Mouse (Mus musculus): Measurements from ENCODE around the gene Fcrl5. TPM values are rescaled to one million over a fixed set of nuclear protein-coding genes. Genes with fewer than 3 reads are reported as not detected.
A peak's percentile ranks its signal among the peaks of the same experiment; 100 is the strongest.

The Fcrl5 gene
- polyA plus RNA-seq, 1 experiment from 2014 or later, result not detected

DNA sequence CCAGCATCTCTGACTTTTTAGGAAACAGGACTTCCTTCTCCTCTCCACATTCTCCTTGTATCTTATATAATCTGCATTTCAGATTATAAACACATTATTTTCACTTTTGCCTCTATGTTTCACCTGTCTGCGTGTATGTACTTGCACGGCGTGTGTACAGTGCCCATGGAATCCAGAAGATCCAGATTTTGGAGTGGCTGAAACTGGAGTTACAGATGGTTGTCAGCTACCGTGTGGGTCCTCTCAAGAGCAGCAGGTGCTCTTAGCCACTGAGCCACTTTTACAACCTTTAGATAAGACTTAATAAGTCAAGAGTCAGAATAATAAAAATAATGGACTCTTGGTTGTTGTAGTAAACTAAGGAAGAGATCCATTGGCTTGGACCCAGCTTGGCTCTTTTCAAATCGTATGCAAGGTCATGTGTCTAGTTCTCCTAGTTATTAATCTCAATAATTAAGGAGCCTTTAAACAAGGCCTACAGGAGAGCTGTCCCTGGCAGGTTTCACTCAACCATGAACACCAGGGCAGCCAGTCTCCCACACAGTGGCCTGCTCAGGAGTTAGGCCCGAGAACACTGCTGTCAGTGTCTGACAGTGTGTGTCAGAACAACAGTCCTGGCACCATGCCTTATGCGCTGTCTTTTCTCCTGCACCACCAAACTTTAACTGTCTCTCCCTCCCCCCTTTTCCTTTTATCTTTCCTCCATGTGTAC lies 98.2 kb downstream of the Fcrl5 start:
- no peak for ATAC-seq (ENCODE audit: insufficient number of reproducible peaks, insufficient read depth, low FRiP score, low TSS enrichment)
- no peak overlapping the region for H3K4me2 ChIP-seq (replicated peaks)
- H3K9ac ChIP-seq, result no peak overlapping the region
- WGBS, result 92% methylated on average over 7 of the region's 7 CpGs
- peaks cover 86% of the 10 kb centered on the region for H3K36me3 ChIP-seq
- H3K4me1 ChIP-seq, result no peaks in the 10 kb centered on the region
- no peak overlapping the region for H3K4me3 ChIP-seq
- no peaks in the 10 kb centered on the region for H3K27me3 ChIP-seq
- H3K9me3 ChIP-seq, result no peaks in the 10 kb centered on the region
- H3K27ac ChIP-seq, result no peak overlapping the region

GRCm38 (mm10) chr3:87538034-87538433 lies 102.5 kb downstream of the Fcrl5 start:
- Histone ChIP-seq H3K36me3 (peaks cover 62% of the 10 kb centered on the region), H3K4me3 (no peak overlapping the region), H3K4me1 (no peaks in the 10 kb centered on the region), H3K4me2 (replicated peaks) (no peak overlapping the region), H3K9ac (no peak overlapping the region), H3K27me3 (no peaks in the 10 kb centered on the region), H3K9me3 (no peaks in the 10 kb centered on the region), H3K27ac (no peak overlapping the region)
- ATAC-seq (ENCODE audit: insufficient number of reproducible peaks, insufficient read depth, low FRiP score, low TSS enrichment), result no peak
- WGBS, result 83% methylated on average over 10 of the region's 10 CpGs

DNA sequence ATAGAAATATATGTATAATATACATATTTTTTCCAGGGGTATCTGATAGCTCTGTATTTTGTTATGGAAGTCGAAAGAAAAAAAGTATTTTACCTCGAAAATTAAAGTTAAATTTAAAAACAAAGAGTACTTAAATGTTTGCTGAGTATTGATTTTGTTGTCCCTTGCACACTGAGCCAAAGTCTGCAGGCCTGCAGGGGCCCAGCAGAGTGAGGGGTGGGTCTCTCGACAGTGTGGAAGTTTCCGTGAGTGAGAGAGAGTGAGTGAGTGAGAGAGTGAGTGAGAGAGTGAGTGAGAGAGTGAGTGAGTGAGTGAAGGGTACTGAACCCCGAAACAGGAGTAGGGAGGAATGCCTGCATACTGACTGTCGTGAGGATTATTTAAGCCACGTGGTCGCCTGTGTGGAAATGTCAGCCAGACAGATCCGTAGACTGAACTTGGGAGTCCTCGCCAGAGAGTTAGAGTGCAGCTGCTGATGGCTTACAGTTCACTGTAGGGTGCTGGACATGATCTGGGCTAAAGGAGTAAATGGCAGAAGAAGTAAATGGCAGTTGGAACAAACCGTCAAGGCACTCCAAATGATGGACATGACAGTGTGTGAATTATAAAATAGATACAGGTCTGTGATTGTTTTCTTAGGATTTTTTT lies 104.6 kb downstream of the Fcrl5 start:
- ATAC-seq (ENCODE audit: insufficient number of reproducible peaks, insufficient read depth, low FRiP score, low TSS enrichment), result no peak
- Histone ChIP-seq H3K4me3 (no peak overlapping the region), H3K4me2 (replicated peaks) (no peak overlapping the region), H3K9ac (no peak overlapping the region), H3K36me3 (peaks cover 42% of the 10 kb centered on the region), H3K27me3 (no peaks in the 10 kb centered on the region), H3K9me3 (no peaks in the 10 kb centered on the region), H3K4me1 (no peaks in the 10 kb centered on the region), H3K27ac (no peak overlapping the region)
- 70% methylated on average over 11 of the region's 11 CpGs for WGBS

- 26% methylated on average over 8 of the region's 8 CpGs for WGBS
- Histone ChIP-seq H3K4me2 (replicated peaks) (no peak overlapping the region), H3K4me3 (no peak overlapping the region), H3K9ac (no peak overlapping the region), H3K27ac (no peak overlapping the region), H3K36me3 (peaks cover 37% of the 10 kb centered on the region), H3K4me1 (no peaks in the 10 kb centered on the region), H3K9me3 (no peaks in the 10 kb centered on the region), H3K27me3 (0 out of 2 replicates have a peak, but pooled peaks cover 3% of the 10 kb centered on the region)
- no peak for ATAC-seq (ENCODE audit: insufficient number of reproducible peaks, insufficient read depth, low FRiP score, low TSS enrichment)
Measured at GRCm38 (mm10) chr3:87540714-87541113, 105.1 kb downstream of the Fcrl5 start.

DNA sequence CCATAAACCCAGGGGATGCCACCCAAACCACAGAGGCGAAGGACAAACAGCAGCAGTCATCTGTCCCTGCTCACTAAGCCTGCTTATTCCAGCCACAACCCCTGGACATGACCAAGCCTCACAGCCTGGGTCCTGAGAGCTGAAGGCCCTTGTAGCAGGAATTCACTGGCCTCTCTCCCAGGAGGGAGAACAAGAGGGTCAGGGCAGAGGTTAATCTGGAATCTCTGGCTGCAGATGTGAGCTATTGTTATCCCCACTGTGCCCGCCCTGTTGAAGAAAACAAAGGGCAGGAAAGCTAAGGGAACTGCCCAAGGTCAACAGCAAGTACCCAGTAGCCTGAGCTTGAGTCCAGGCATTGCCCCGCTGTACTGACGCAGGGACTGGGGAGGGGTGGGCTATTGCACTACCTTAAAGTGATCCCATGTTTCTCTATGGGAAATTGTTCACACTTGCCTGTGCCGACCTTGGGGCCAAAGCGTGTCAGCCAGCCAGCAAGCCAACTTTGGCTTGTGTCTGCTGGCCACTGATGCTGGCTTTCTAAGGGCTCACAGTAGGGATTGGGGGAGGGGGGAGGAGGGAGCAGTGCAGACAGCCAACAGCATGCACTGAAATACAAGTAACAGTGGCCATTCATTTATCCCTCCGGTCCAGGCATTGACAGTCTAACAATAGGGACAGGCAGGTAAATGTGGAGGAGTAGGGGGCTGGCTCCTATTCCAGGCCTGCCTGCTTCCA lies 107.1 kb downstream of the Fcrl5 start:
- H3K9ac ChIP-seq, result no peak overlapping the region
- H3K4me1 ChIP-seq, result no peaks in the 10 kb centered on the region
- H3K27ac ChIP-seq, result 0 out of 2 replicates have a peak overlapping the region, but pooled peaks have one; percentile 3

DNA sequence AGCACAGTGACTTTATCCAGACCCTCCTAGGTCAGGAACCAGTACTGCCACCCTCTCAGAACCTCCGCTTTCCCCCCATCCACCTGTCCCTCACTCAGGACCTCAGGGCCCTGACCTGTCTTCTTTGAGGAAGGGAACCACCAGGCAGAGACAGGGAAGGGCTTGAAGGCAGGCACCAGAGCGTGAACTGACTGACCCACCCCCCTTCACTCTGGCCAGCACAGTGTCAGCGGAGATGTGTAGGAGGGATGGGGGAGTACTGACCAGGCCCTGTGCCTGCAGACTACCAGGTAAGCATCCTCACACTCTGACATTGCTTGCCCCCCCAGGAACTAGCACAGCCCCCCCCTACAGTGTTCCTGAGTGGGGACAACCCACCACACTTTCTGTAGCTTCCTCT lies 110.0 kb downstream of the Fcrl5 start:
- Histone ChIP-seq H3K4me1 (0 out of 2 replicates have a peak, but pooled peaks cover 4% of the 10 kb centered on the region), H3K4me2 (replicated peaks) (no peak overlapping the region), H3K9me3 (no peaks in the 10 kb centered on the region), H3K27me3 (peaks cover 11% of the 10 kb centered on the region), H3K27ac (no peak overlapping the region), H3K36me3 (0 out of 2 replicates have a peak, but pooled peaks cover 4% of the 10 kb centered on the region), H3K9ac (no peak overlapping the region), H3K4me3 (no peak overlapping the region)
- ATAC-seq (ENCODE audit: insufficient number of reproducible peaks, insufficient read depth, low FRiP score, low TSS enrichment), result no peak
- 66% methylated on average over 3 of the region's 3 CpGs for WGBS

More for the DNA sequence above, 107.1 kb downstream of the Fcrl5 start:
- WGBS, result 56% methylated on average over 7 of the region's 7 CpGs
- 0 out of 2 replicates have a peak, but pooled peaks cover 3% of the 10 kb centered on the region for H3K27me3 ChIP-seq
- peaks cover 19% of the 10 kb centered on the region for H3K36me3 ChIP-seq
- no peak overlapping the region for H3K4me2 ChIP-seq (replicated peaks)
- ATAC-seq (ENCODE audit: insufficient number of reproducible peaks, insufficient read depth, low FRiP score, low TSS enrichment), result no peak
- no peak overlapping the region for H3K4me3 ChIP-seq
- H3K9me3 ChIP-seq, result no peaks in the 10 kb centered on the region

DNA sequence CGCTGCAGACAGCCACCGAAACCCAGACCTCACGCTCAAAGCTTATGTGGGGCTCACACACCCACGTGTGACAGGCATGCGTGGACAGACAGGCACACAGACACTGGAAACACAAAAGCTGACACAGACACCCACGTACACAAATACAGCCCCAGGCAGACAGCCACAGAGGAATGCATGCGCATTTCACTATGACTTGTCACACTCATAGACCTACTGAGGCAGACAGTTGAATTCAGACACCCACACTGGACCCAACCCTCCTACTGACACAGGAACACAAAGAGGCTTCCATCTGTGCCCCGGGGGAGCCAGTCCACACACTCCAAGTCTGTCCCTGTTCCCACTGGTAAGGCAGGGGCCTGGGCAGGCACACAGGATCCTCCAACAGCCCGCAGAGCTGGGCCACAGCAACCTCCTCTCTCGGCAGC lies 110.7 kb downstream of the Fcrl5 start:
- Histone ChIP-seq H3K9ac (no peak overlapping the region), H3K9me3 (no peaks in the 10 kb centered on the region), H3K4me2 (replicated peaks) (no peak overlapping the region), H3K27ac (no peak overlapping the region), H3K27me3 (peaks cover 18% of the 10 kb centered on the region), H3K4me3 (no peak overlapping the region), H3K4me1 (0 out of 2 replicates have a peak, but pooled peaks cover 4% of the 10 kb centered on the region), H3K36me3 (0 out of 2 replicates have a peak, but pooled peaks cover 4% of the 10 kb centered on the region)
- WGBS, result 71% methylated on average over 10 of the region's 10 CpGs
- ATAC-seq (ENCODE audit: insufficient number of reproducible peaks, insufficient read depth, low FRiP score, low TSS enrichment), result no peak

DNA sequence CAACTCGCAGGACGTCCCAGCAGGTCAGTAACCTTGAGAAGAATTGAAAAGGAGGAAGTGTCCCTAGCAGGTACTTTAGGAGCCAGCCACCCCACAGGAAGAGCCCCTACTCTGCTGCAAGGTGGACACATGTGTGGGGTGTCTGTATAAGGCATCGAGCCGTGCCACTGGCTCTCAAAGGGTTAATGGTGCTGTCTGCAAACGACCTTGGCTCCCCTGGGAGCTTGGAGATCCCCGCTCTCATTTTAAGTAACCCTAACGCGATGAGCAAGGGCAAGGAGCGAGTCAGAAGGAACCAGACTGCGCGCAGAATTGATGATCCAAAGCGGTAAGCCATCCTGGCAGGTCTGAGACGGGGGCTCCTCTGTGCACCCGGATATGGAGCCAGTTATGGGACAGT lies 114.3 kb downstream of the Fcrl5 start:
- Histone ChIP-seq H3K36me3 (no peaks in the 10 kb centered on the region), H3K9ac (no peak overlapping the region), H3K4me2 (replicated peaks) (0 out of 2 replicates have a peak overlapping the region, but pooled peaks have one; percentile 9), H3K9me3 (no peaks in the 10 kb centered on the region), H3K4me3 (no peak overlapping the region), H3K4me1 (0 out of 2 replicates have a peak, but pooled peaks cover 4% of the 10 kb centered on the region), H3K27me3 (peaks cover 26% of the 10 kb centered on the region), H3K27ac (no peak overlapping the region)
- WGBS, result 18% methylated on average over 14 of the region's 14 CpGs
- ATAC-seq (ENCODE audit: insufficient number of reproducible peaks, insufficient read depth, low FRiP score, low TSS enrichment), result no peak

Other genes starting within 250 kb of the Fcrl5 start
- 7.8 and 8.0 TPM in 2 replicates for gene Fcrls, start 172.0 kb upstream of the Fcrl5 start, polyA plus RNA-seq (2016; fragmentation: Nextera tagmentation; extraction: Ambion mirVana)
- 0.15 TPM in 1 of 2 replicates, not detected in the other for gene Cd5l, start 77.9 kb upstream of the Fcrl5 start, polyA plus RNA-seq (2016; fragmentation: Nextera tagmentation; extraction: Ambion mirVana)
- 0.14 and 0.15 TPM in 2 replicates for gene Fcrl1, start 59.4 kb upstream of the Fcrl5 start, polyA plus RNA-seq (2016; fragmentation: Nextera tagmentation; extraction: Ambion mirVana)
- 16.3 and 17.8 TPM in 2 replicates for gene Etv3, start 89.6 kb downstream of the Fcrl5 start, polyA plus RNA-seq (2016; fragmentation: Nextera tagmentation; extraction: Ambion mirVana)
- 21.8 and 23.5 TPM in 2 replicates for gene Arhgef11, start 181.8 kb downstream of the Fcrl5 start, polyA plus RNA-seq (2016; fragmentation: Nextera tagmentation; extraction: Ambion mirVana)

Data from embryonic facial prominence, embryonic 12.5 days (tissue).